Mouse (Mus musculus) left cerebral cortex, adult 9 months (tissue): ENCODE measurements around the gene Mgmt.

Experiments
- DNase-seq, 2 experiments: peaks; one replicate each; pipeline ENCODE4 v3.0.0; 2022; ENCODE audit warnings: low spot score in 2 of 2

Mgmt gene

GRCm38 (mm10) chr7:136908616-136909144 is 14.3 kb downstream of the Mgmt start:
- no peak for DNase-seq

GRCm38 (mm10) chr7:136912901-136913300 is 18.5 kb downstream of the Mgmt start:
- no peak for DNase-seq

- DNase-seq: no peak
Observed at GRCm38 (mm10) chr7:136916021-136916420, 21.6 kb downstream of the Mgmt start.

GRCm38 (mm10) chr7:136920976-136921755 is 26.8 kb downstream of the Mgmt start:
- DNase-seq: no peak

- DNase-seq: no peak
Observed at GRCm38 (mm10) chr7:136922230-136922629, 27.8 kb downstream of the Mgmt start.

- no peak for DNase-seq
Observed at GRCm38 (mm10) chr7:136924610-136925260, 30.3 kb downstream of the Mgmt start.

GRCm38 (mm10) chr7:136926178-136926577 is 31.8 kb downstream of the Mgmt start:
- DNase-seq: no peak

GRCm38 (mm10) chr7:136930451-136930850 is 36.0 kb downstream of the Mgmt start:
- no peak for DNase-seq

- no peak for DNase-seq
Observed at GRCm38 (mm10) chr7:136933367-136933766, 39.0 kb downstream of the Mgmt start.

GRCm38 (mm10) chr7:136934336-136934735 is 39.9 kb downstream of the Mgmt start:
- no peak for DNase-seq

- no peak for DNase-seq
Observed at GRCm38 (mm10) chr7:136934784-136935183, 40.4 kb downstream of the Mgmt start.

- DNase-seq: no peak
Observed at GRCm38 (mm10) chr7:136938371-136938770, 44.0 kb downstream of the Mgmt start.

- no peak for DNase-seq
Observed at GRCm38 (mm10) chr7:136942414-136942813, 48.0 kb downstream of the Mgmt start.

GRCm38 (mm10) chr7:136943886-136944285 is 49.5 kb downstream of the Mgmt start:
- DNase-seq: no peak

GRCm38 (mm10) chr7:136945697-136946096 is 51.3 kb downstream of the Mgmt start:
- no peak for DNase-seq

- DNase-seq: no peak
Observed at GRCm38 (mm10) chr7:136946131-136946530, 51.7 kb downstream of the Mgmt start.

- DNase-seq: no peak
Observed at GRCm38 (mm10) chr7:136948275-136948810, 53.9 kb downstream of the Mgmt start.

- DNase-seq: no peak
Observed at GRCm38 (mm10) chr7:136952608-136953007, 58.2 kb downstream of the Mgmt start.

- DNase-seq: no peak
Observed at GRCm38 (mm10) chr7:136953251-136953650, 58.8 kb downstream of the Mgmt start.

- no peak for DNase-seq
Observed at GRCm38 (mm10) chr7:136972361-136972760, 77.9 kb downstream of the Mgmt start.

GRCm38 (mm10) chr7:136975001-136975400 is 80.6 kb downstream of the Mgmt start:
- DNase-seq: no peak

- DNase-seq: no peak
Observed at GRCm38 (mm10) chr7:136997456-136997855, 103.0 kb downstream of the Mgmt start.

GRCm38 (mm10) chr7:137000703-137001102 is 106.3 kb downstream of the Mgmt start:
- no peak for DNase-seq
